Mouse (Mus musculus) embryonic facial prominence, embryonic 15.5 days (tissue): Measurements from ENCODE around the gene Pola1. TPM values are rescaled to one million over a fixed set of nuclear protein-coding genes. Genes with fewer than 3 reads are reported as not detected.
"Not testable (repeated sequence)": the region's sequence is repeated elsewhere in the genome, so short reads cannot be mapped to it uniquely, and the experiment has no call there.

ENCODE experiments used
- ATAC-seq: fragments of 200-750 bp; cut with Nextera tagmentation; 2 replicates; pipeline ENCODE4 v1.8.0; 2017; ENCODE audit warnings: low read depth, moderate TSS enrichment; ENCODE audit not compliant: insufficient number of reproducible peaks, low FRiP score, low TSS enrichment
- H3K27ac ChIP-seq: fragments of 300-500 bp; sonication (generic); replicated peaks from 2 replicates; pipeline ENCODE4 v1.5.1; 2015; ENCODE audit warnings: mild to moderate bottlenecking, inconsistent platforms
- H3K27me3 ChIP-seq: fragments of 300-500 bp; sonication (generic); 2 replicates; pipeline ENCODE4 v1.6.1; 2015; ENCODE audit warnings: inconsistent platforms
- H3K36me3 ChIP-seq: fragments of 300-500 bp; sonication (generic); 2 replicates; pipeline ENCODE4 v1.6.1; 2015; ENCODE audit warnings: mild to moderate bottlenecking, inconsistent platforms
- H3K4me1 ChIP-seq: fragments of 300-500 bp; sonication (generic); 2 replicates; pipeline ENCODE4 v1.6.1; 2015; ENCODE audit warnings: inconsistent platforms
- H3K4me2 ChIP-seq: fragments of 300-500 bp; sonication (generic); replicated peaks from 2 replicates; pipeline ENCODE4 v1.6.1; 2015; ENCODE audit warnings: mild to moderate bottlenecking, inconsistent platforms
- H3K4me3 ChIP-seq: fragments of 300-500 bp; sonication (generic); replicated peaks from 2 replicates; pipeline ENCODE4 v1.5.1; 2015; ENCODE audit warnings: mild to moderate bottlenecking, inconsistent platforms
- H3K9ac ChIP-seq: fragments of 300-500 bp; sonication (generic); 2 replicates; pipeline ENCODE4 v1.6.1; 2015; ENCODE audit warnings: inconsistent platforms
- H3K9me3 ChIP-seq: fragments of 300-500 bp; sonication (generic); replicated peaks from 2 replicates; pipeline ENCODE4 v1.6.1; 2016; ENCODE audit warnings: inconsistent platforms
- WGBS: fragments of 180-500 bp; shearing (Covaris S2); methylation state at CpG from one replicate; pipeline ENCODE4 v1.1.7; 2015; 5-methylcytosine and 5-hydroxymethylcytosine counted together
- polyA plus RNA-seq: library from polyadenylated mRNA; unstranded; fragments of >200 nt; fragmentation: Nextera tagmentation; extraction: Ambion mirVana; gene quantifications from 2 replicates; pipeline ENCODE4 v1.2.1, GENCODE M21; 2015

Pola1 gene
- polyA plus RNA-seq, 1 experiment from 2014 or later: 15.6 TPM

- no peak overlapping the region for H3K4me3 ChIP-seq
- no peaks in the 10 kb centered on the region for H3K9me3 ChIP-seq
- no peaks in the 10 kb centered on the region for H3K4me1 ChIP-seq
- WGBS: 78% methylated on average over 9 of the region's 9 CpGs
- H3K4me2 ChIP-seq: no peak overlapping the region
- no peak for ATAC-seq
- no peak overlapping the region for H3K27ac ChIP-seq
- H3K9ac ChIP-seq: no peak overlapping the region
- H3K36me3 ChIP-seq: no peaks in the 10 kb centered on the region
- no peaks in the 10 kb centered on the region for H3K27me3 ChIP-seq
Observed at GRCm38 (mm10) chrX:93428956-93429737, 202.8 kb downstream of the Pola1 start.

- not testable (repeated sequence) for ATAC-seq, H3K9ac ChIP-seq, H3K36me3 ChIP-seq, H3K4me1 ChIP-seq, H3K4me2 ChIP-seq, H3K4me3 ChIP-seq, H3K27ac ChIP-seq, H3K9me3 ChIP-seq, H3K27me3 ChIP-seq
Observed at GRCm38 (mm10) chrX:93400871-93401270, 231.1 kb downstream of the Pola1 start.

- H3K27ac ChIP-seq: no peak overlapping the region
- no peak overlapping the region for H3K4me2 ChIP-seq
- no peaks in the 10 kb centered on the region for H3K4me1 ChIP-seq
- ATAC-seq: no peak
- no peaks in the 10 kb centered on the region for H3K36me3 ChIP-seq
- H3K9me3 ChIP-seq: no peaks in the 10 kb centered on the region
- no peak overlapping the region for H3K4me3 ChIP-seq
- H3K9ac ChIP-seq: no peak overlapping the region
- 82% methylated on average over 3 of the region's 3 CpGs for WGBS
- H3K27me3 ChIP-seq: no peaks in the 10 kb centered on the region
Observed at GRCm38 (mm10) chrX:93397089-93397488, 234.9 kb downstream of the Pola1 start.

GRCm38 (mm10) chrX:93377285-93377972, 254.5 kb downstream of the Pola1 start:
- H3K4me1 ChIP-seq: no peaks in the 10 kb centered on the region
- no peak overlapping the region for H3K9ac ChIP-seq
- H3K4me2 ChIP-seq: no peak overlapping the region
- 79% methylated on average over 9 of the region's 9 CpGs for WGBS
- H3K27ac ChIP-seq: no peak overlapping the region
- no peaks in the 10 kb centered on the region for H3K9me3 ChIP-seq
- no peaks in the 10 kb centered on the region for H3K36me3 ChIP-seq
- no peak overlapping the region for H3K4me3 ChIP-seq
- ATAC-seq: no peak
- H3K27me3 ChIP-seq: no peaks in the 10 kb centered on the region

GRCm38 (mm10) chrX:93373503-93373902, 258.5 kb downstream of the Pola1 start:
- H3K36me3 ChIP-seq: no peaks in the 10 kb centered on the region
- WGBS: 55% methylated on average over 1 of the region's 1 CpGs
- H3K9me3 ChIP-seq: no peaks in the 10 kb centered on the region
- H3K4me2 ChIP-seq: no peak overlapping the region
- no peak for ATAC-seq
- H3K27ac ChIP-seq: no peak overlapping the region
- no peaks in the 10 kb centered on the region for H3K4me1 ChIP-seq
- H3K9ac ChIP-seq: no peak overlapping the region
- H3K4me3 ChIP-seq: no peak overlapping the region
- H3K27me3 ChIP-seq: no peaks in the 10 kb centered on the region

GRCm38 (mm10) chrX:93369708-93370107, 262.2 kb downstream of the Pola1 start:
- Histone ChIP-seq H3K4me3 (no peak overlapping the region), H3K4me2 (no peak overlapping the region), H3K9ac (no peak overlapping the region), H3K27me3 (no peaks in the 10 kb centered on the region), H3K27ac (no peak overlapping the region), H3K9me3 (no peaks in the 10 kb centered on the region), H3K36me3 (no peaks in the 10 kb centered on the region), H3K4me1 (no peaks in the 10 kb centered on the region)
- no peak for ATAC-seq
- WGBS: 66% methylated on average over 1 of the region's 1 CpGs

GRCm38 (mm10) chrX:93368211-93368610, 263.7 kb downstream of the Pola1 start:
- H3K4me2 ChIP-seq: no peak overlapping the region
- 75% methylated on average over 3 of the region's 3 CpGs for WGBS
- H3K4me1 ChIP-seq: no peaks in the 10 kb centered on the region
- H3K9me3 ChIP-seq: no peaks in the 10 kb centered on the region
- H3K4me3 ChIP-seq: no peak overlapping the region
- no peaks in the 10 kb centered on the region for H3K36me3 ChIP-seq
- ATAC-seq: no peak
- H3K9ac ChIP-seq: no peak overlapping the region
- H3K27ac ChIP-seq: no peak overlapping the region
- H3K27me3 ChIP-seq: no peaks in the 10 kb centered on the region

- H3K27ac ChIP-seq: no peak overlapping the region
- H3K4me3 ChIP-seq: no peak overlapping the region
- no peaks in the 10 kb centered on the region for H3K4me1 ChIP-seq
- no peak overlapping the region for H3K4me2 ChIP-seq
- no peaks in the 10 kb centered on the region for H3K27me3 ChIP-seq
- no peak overlapping the region for H3K9ac ChIP-seq
- ATAC-seq: no peak
- H3K9me3 ChIP-seq: no peaks in the 10 kb centered on the region
- no peaks in the 10 kb centered on the region for H3K36me3 ChIP-seq
- 37% methylated on average over 1 of the region's 1 CpGs for WGBS
Observed at GRCm38 (mm10) chrX:93321336-93321735, 310.6 kb downstream of the Pola1 start.

- ATAC-seq: no peak
- Histone ChIP-seq H3K4me1 (no peaks in the 10 kb centered on the region), H3K9ac (no peak overlapping the region), H3K4me2 (no peak overlapping the region), H3K36me3 (no peaks in the 10 kb centered on the region), H3K27me3 (no peaks in the 10 kb centered on the region), H3K4me3 (no peak overlapping the region), H3K27ac (no peak overlapping the region), H3K9me3 (no peaks in the 10 kb centered on the region)
- WGBS: 81% methylated on average over 2 of the region's 2 CpGs
Observed at GRCm38 (mm10) chrX:93319979-93320378, 312.0 kb downstream of the Pola1 start.

- Histone ChIP-seq H3K4me1 (no peaks in the 10 kb centered on the region), H3K4me2 (no peak overlapping the region), H3K4me3 (no peak overlapping the region), H3K9ac (no peak overlapping the region), H3K27me3 (no peaks in the 10 kb centered on the region), H3K36me3 (no peaks in the 10 kb centered on the region), H3K9me3 (no peaks in the 10 kb centered on the region), H3K27ac (no peak overlapping the region)
- WGBS: 33% methylated on average over 4 of the region's 4 CpGs
- no peak for ATAC-seq
Observed at GRCm38 (mm10) chrX:93317577-93317976, 314.4 kb downstream of the Pola1 start.

- H3K4me3 ChIP-seq: no peak overlapping the region
- H3K27ac ChIP-seq: no peak overlapping the region
- H3K4me1 ChIP-seq: no peaks in the 10 kb centered on the region
- no peak for ATAC-seq
- H3K9ac ChIP-seq: no peak overlapping the region
- no peak overlapping the region for H3K4me2 ChIP-seq
- 82% methylated on average over 7 of the region's 7 CpGs for WGBS
- H3K27me3 ChIP-seq: peaks cover 23% of the 10 kb centered on the region
- no peaks in the 10 kb centered on the region for H3K9me3 ChIP-seq
- no peaks in the 10 kb centered on the region for H3K36me3 ChIP-seq
Observed at GRCm38 (mm10) chrX:93305780-93306179, 326.2 kb downstream of the Pola1 start.

GRCm38 (mm10) chrX:93301798-93302197, 330.2 kb downstream of the Pola1 start:
- Histone ChIP-seq H3K4me1 (peaks cover 12% of the 10 kb centered on the region), H3K4me2 (no peak overlapping the region), H3K9ac (no peak overlapping the region), H3K9me3 (no peaks in the 10 kb centered on the region), H3K36me3 (no peaks in the 10 kb centered on the region), H3K27me3 (peaks cover 57% of the 10 kb centered on the region), H3K27ac (no peak overlapping the region), H3K4me3 (no peak overlapping the region)
- no peak for ATAC-seq
- 14% methylated on average over 7 of the region's 7 CpGs for WGBS
